Mouse (Mus musculus) lung, embryonic 15.5 days (tissue): ENCODE measurements around the gene Nphs1. TPM values are rescaled to one million over a fixed set of nuclear protein-coding genes. Genes with fewer than 3 reads are reported as not detected.
"Not testable (repeated sequence)": the region's sequence is repeated elsewhere in the genome, so short reads cannot be mapped to it uniquely, and the experiment has no call there.

Experiments used
- ATAC-seq: fragments of 200-750 bp; cut with Nextera tagmentation; 2 replicates; pipeline ENCODE4 v1.8.0; 2017; ENCODE audit warnings: moderate number of reproducible peaks, borderline replicate concordance; ENCODE audit not compliant: low FRiP score, low TSS enrichment; ENCODE audit errors: extremely low read depth
- H3K27ac ChIP-seq: fragments of 300-500 bp; sonication (generic); 2 replicates; pipeline ENCODE4 v1.5.1; 2015; ENCODE audit warnings: moderate library complexity, mild to moderate bottlenecking, inconsistent platforms
- H3K27me3 ChIP-seq: fragments of 300-500 bp; sonication (generic); 2 replicates; pipeline ENCODE4 v1.6.1; 2015; ENCODE audit warnings: inconsistent platforms
- H3K36me3 ChIP-seq: fragments of 300-500 bp; sonication (generic); 2 replicates; pipeline ENCODE4 v1.6.1; 2015; ENCODE audit warnings: inconsistent platforms
- H3K4me1 ChIP-seq: fragments of 300-500 bp; sonication (generic); 2 replicates; pipeline ENCODE4 v1.6.1; 2015; ENCODE audit warnings: inconsistent platforms
- H3K4me2 ChIP-seq: fragments of 300-500 bp; sonication (generic); 2 replicates; pipeline ENCODE4 v1.6.1; 2015; ENCODE audit warnings: inconsistent platforms, mild to moderate bottlenecking, moderate library complexity
- H3K4me3 ChIP-seq: fragments of 300-500 bp; sonication (generic); 2 replicates; pipeline ENCODE4 v1.5.1; 2015; ENCODE audit warnings: mild to moderate bottlenecking, inconsistent platforms
- H3K9ac ChIP-seq: fragments of 300-500 bp; sonication (generic); 2 replicates; pipeline ENCODE4 v1.6.1; 2015; ENCODE audit warnings: inconsistent platforms
- H3K9me3 ChIP-seq: fragments of 300-500 bp; sonication (generic); 2 replicates; pipeline ENCODE4 v1.6.1; 2016; ENCODE audit warnings: inconsistent platforms
- WGBS: fragments of 180-500 bp; shearing (Covaris S2); methylation state at CpG from one replicate; pipeline ENCODE4 v1.1.7; 2015; 5-methylcytosine and 5-hydroxymethylcytosine counted together
- polyA plus RNA-seq: library from polyadenylated mRNA; unstranded; fragments of >200 nt; fragmentation: Nextera tagmentation; extraction: Ambion mirVana; gene quantifications from 2 replicates; pipeline ENCODE4 v1.2.1, GENCODE M21; 2015

Nphs1 gene
- polyA plus RNA-seq, 1 experiment from 2014 or later: not detected

- not testable (repeated sequence) for H3K4me2 ChIP-seq, H3K9me3 ChIP-seq, H3K27me3 ChIP-seq, H3K4me1 ChIP-seq, H3K27ac ChIP-seq, H3K36me3 ChIP-seq, ATAC-seq, H3K9ac ChIP-seq, H3K4me3 ChIP-seq
- WGBS: 45% methylated on average over 5 of the region's 5 CpGs
Measured at GRCm38 (mm10) chr7:30495506-30496042, 37.5 kb downstream of the Nphs1 start.

GRCm38 (mm10) chr7:30501159-30501558, 43.0 kb downstream of the Nphs1 start:
- not testable (repeated sequence) for H3K36me3 ChIP-seq, H3K4me3 ChIP-seq, H3K27me3 ChIP-seq, ATAC-seq, H3K27ac ChIP-seq, H3K4me2 ChIP-seq, H3K9ac ChIP-seq, H3K4me1 ChIP-seq, H3K9me3 ChIP-seq
- 71% methylated on average over 5 of the region's 5 CpGs for WGBS

- no peak overlapping the region for H3K4me3 ChIP-seq
- H3K9ac ChIP-seq: no peak overlapping the region
- no peak overlapping the region for H3K27ac ChIP-seq
- H3K4me1 ChIP-seq: no peaks in the 10 kb centered on the region
- H3K9me3 ChIP-seq: no peaks in the 10 kb centered on the region
- H3K36me3 ChIP-seq: no peaks in the 10 kb centered on the region
- ATAC-seq: no peak
- WGBS: 67% methylated on average over 4 of the region's 4 CpGs
- H3K4me2 ChIP-seq: no peak overlapping the region
- no peaks in the 10 kb centered on the region for H3K27me3 ChIP-seq
Measured at GRCm38 (mm10) chr7:30508061-30508460, 49.9 kb downstream of the Nphs1 start.

- H3K4me3 ChIP-seq: no peak overlapping the region
- no peaks in the 10 kb centered on the region for H3K36me3 ChIP-seq
- H3K9ac ChIP-seq: no peak overlapping the region
- no peaks in the 10 kb centered on the region for H3K9me3 ChIP-seq
- ATAC-seq: no peak
- H3K4me2 ChIP-seq: no peak overlapping the region
- no peaks in the 10 kb centered on the region for H3K27me3 ChIP-seq
- WGBS: 56% methylated on average over 24 of the region's 24 CpGs
- no peak overlapping the region for H3K27ac ChIP-seq
- H3K4me1 ChIP-seq: no peaks in the 10 kb centered on the region
Measured at GRCm38 (mm10) chr7:30515003-30515760, 57.1 kb downstream of the Nphs1 start.

- ATAC-seq: no peak
- H3K4me3 ChIP-seq: no peak overlapping the region
- H3K9ac ChIP-seq: no peak overlapping the region
- H3K4me2 ChIP-seq: no peak overlapping the region
- H3K36me3 ChIP-seq: peaks cover 1% of the 10 kb centered on the region; the same call in 1 of the 2 replicates
- WGBS: 25% methylated on average over 8 of the region's 8 CpGs
- H3K27ac ChIP-seq: no peak overlapping the region
- H3K9me3 ChIP-seq: no peaks in the 10 kb centered on the region
- no peaks in the 10 kb centered on the region for H3K4me1 ChIP-seq
- no peaks in the 10 kb centered on the region for H3K27me3 ChIP-seq
Measured at GRCm38 (mm10) chr7:30518325-30518724, 60.2 kb downstream of the Nphs1 start.

- no peak overlapping the region for H3K9ac ChIP-seq
- H3K27ac ChIP-seq: no peak overlapping the region
- no peak overlapping the region for H3K4me2 ChIP-seq
- H3K4me1 ChIP-seq: no peaks in the 10 kb centered on the region
- no peaks in the 10 kb centered on the region for H3K9me3 ChIP-seq
- 0 out of 2 replicates have a peak, but pooled peaks have one; percentile 32 for ATAC-seq
- H3K27me3 ChIP-seq: no peaks in the 10 kb centered on the region
- 72% methylated on average over 4 of the region's 4 CpGs for WGBS
- peaks cover 14% of the 10 kb centered on the region for H3K36me3 ChIP-seq
- no peak overlapping the region for H3K4me3 ChIP-seq
Measured at GRCm38 (mm10) chr7:30520396-30520795, 62.3 kb downstream of the Nphs1 start.

GRCm38 (mm10) chr7:30520856-30521255, 62.7 kb downstream of the Nphs1 start:
- no peak overlapping the region for H3K4me3 ChIP-seq
- no peaks in the 10 kb centered on the region for H3K9me3 ChIP-seq
- H3K36me3 ChIP-seq: peaks cover 14% of the 10 kb centered on the region
- H3K4me2 ChIP-seq: no peak overlapping the region
- 74% methylated on average over 5 of the region's 5 CpGs for WGBS
- H3K27ac ChIP-seq: no peak overlapping the region
- H3K4me1 ChIP-seq: peaks cover 1% of the 10 kb centered on the region
- ATAC-seq: no peak
- no peak overlapping the region for H3K9ac ChIP-seq
- no peaks in the 10 kb centered on the region for H3K27me3 ChIP-seq

GRCm38 (mm10) chr7:30522871-30523270, 64.8 kb downstream of the Nphs1 start:
- ATAC-seq: no peak
- Histone ChIP-seq H3K4me3 (no peak overlapping the region), H3K27ac (no peak overlapping the region), H3K4me1 (peaks cover 12% of the 10 kb centered on the region), H3K27me3 (no peaks in the 10 kb centered on the region), H3K4me2 (no peak overlapping the region), H3K9me3 (no peaks in the 10 kb centered on the region), H3K9ac (no peak overlapping the region), H3K36me3 (peaks cover 24% of the 10 kb centered on the region)
- 76% methylated on average over 10 of the region's 10 CpGs for WGBS

- Histone ChIP-seq H3K4me2 (no peak overlapping the region), H3K9me3 (no peaks in the 10 kb centered on the region), H3K9ac (no peak overlapping the region), H3K4me3 (no peak overlapping the region), H3K27me3 (no peaks in the 10 kb centered on the region), H3K36me3 (peaks cover 39% of the 10 kb centered on the region), H3K27ac (no peak overlapping the region), H3K4me1 (peaks cover 12% of the 10 kb centered on the region)
- WGBS: 83% methylated on average over 6 of the region's 6 CpGs
- ATAC-seq: no peak
Measured at GRCm38 (mm10) chr7:30524487-30524886, 66.4 kb downstream of the Nphs1 start.

GRCm38 (mm10) chr7:30525954-30526353, 67.8 kb downstream of the Nphs1 start:
- H3K9me3 ChIP-seq: no peaks in the 10 kb centered on the region
- peak overlapping the region; percentile 35 for H3K27ac ChIP-seq
- ATAC-seq: 0 out of 2 replicates have a peak, but pooled peaks have one; percentile 23
- 19% methylated on average over 10 of the region's 10 CpGs for WGBS
- peaks cover 12% of the 10 kb centered on the region for H3K4me1 ChIP-seq
- H3K27me3 ChIP-seq: no peaks in the 10 kb centered on the region
- H3K4me2 ChIP-seq: peak overlapping the region; percentile 26
- no peak overlapping the region for H3K4me3 ChIP-seq
- peaks cover 50% of the 10 kb centered on the region for H3K36me3 ChIP-seq
- H3K9ac ChIP-seq: no peak overlapping the region

GRCm38 (mm10) chr7:30526399-30526798, 68.3 kb downstream of the Nphs1 start:
- H3K9me3 ChIP-seq: no peaks in the 10 kb centered on the region
- no peak overlapping the region for H3K4me3 ChIP-seq
- H3K4me2 ChIP-seq: peak overlapping the region; percentile 26
- no peak for ATAC-seq
- no peak overlapping the region for H3K9ac ChIP-seq
- H3K27me3 ChIP-seq: no peaks in the 10 kb centered on the region
- peaks cover 12% of the 10 kb centered on the region for H3K4me1 ChIP-seq
- WGBS: 31% methylated on average over 17 of the region's 17 CpGs
- H3K36me3 ChIP-seq: peaks cover 53% of the 10 kb centered on the region
- peak overlapping the region; percentile 35 for H3K27ac ChIP-seq

GRCm38 (mm10) chr7:30526981-30527380, 68.9 kb downstream of the Nphs1 start:
- peaks cover 12% of the 10 kb centered on the region for H3K4me1 ChIP-seq
- H3K9ac ChIP-seq: no peak overlapping the region
- H3K27me3 ChIP-seq: no peaks in the 10 kb centered on the region
- H3K4me3 ChIP-seq: no peak overlapping the region
- no peaks in the 10 kb centered on the region for H3K9me3 ChIP-seq
- H3K4me2 ChIP-seq: 0 out of 2 replicates have a peak overlapping the region, but pooled peaks have one; percentile 26
- peaks cover 58% of the 10 kb centered on the region for H3K36me3 ChIP-seq
- ATAC-seq: 0 out of 2 replicates have a peak, but pooled peaks have one; percentile 2
- 82% methylated on average over 14 of the region's 14 CpGs for WGBS
- H3K27ac ChIP-seq: no peak overlapping the region
